Mouse (Mus musculus) kidney, adult 2 months (tissue): ENCODE data around the gene Vps13a. TPM values are rescaled to one million over a fixed set of nuclear protein-coding genes. Genes with fewer than 3 reads are reported as not detected.
"Not testable (repeated sequence)": the region's sequence is repeated elsewhere in the genome, so short reads cannot be mapped to it uniquely, and the experiment has no call there.

Source experiments
- DNase-seq: peaks from one replicate; pipeline ENCODE4 v3.0.0; 2021
- H3K27ac ChIP-seq: fragments of 200-500 bp; 2 replicates; pipeline ENCODE4 v1.5.1; 2012; ENCODE audit warnings: low read depth, low read length, control low read depth, inconsistent platforms; ENCODE audit not compliant: insufficient read depth
- H3K27me3 ChIP-seq: fragments of 200-500 bp; replicated peaks from 2 replicates; pipeline ENCODE4 v1.6.1; 2012; ENCODE audit warnings: mild to moderate bottlenecking, moderate library complexity, low read length, inconsistent platforms; ENCODE audit not compliant: control insufficient read depth, insufficient read depth
- H3K36me3 ChIP-seq: fragments of 200-500 bp; 2 replicates; pipeline ENCODE4 v1.6.1; 2012; ENCODE audit warnings: mild to moderate bottlenecking, moderate library complexity, low read length, inconsistent platforms; ENCODE audit not compliant: control insufficient read depth, insufficient read depth
- H3K4me1 ChIP-seq: fragments of 200-500 bp; 2 replicates; pipeline ENCODE4 v1.6.1; 2011; ENCODE audit warnings: low read length; ENCODE audit not compliant: control insufficient read depth, insufficient read depth
- H3K4me3 ChIP-seq: fragments of 200-500 bp; 2 replicates; pipeline ENCODE4 v1.5.1; 2011; ENCODE audit warnings: mild to moderate bottlenecking, low read depth, low read length, control low read depth; ENCODE audit not compliant: insufficient read depth
- CTCF ChIP-seq: fragments of 200-500 bp; conservative IDR thresholded peaks from 2 replicates; pipeline ENCODE4 v1.5.1; 2011; ENCODE audit warnings: low read depth, mild to moderate bottlenecking, control low read depth, low read length, moderate library complexity, mixed read lengths; ENCODE audit not compliant: insufficient read depth, insufficient read length
- POLR2A ChIP-seq: fragments of 200-500 bp; IDR thresholded peaks from one replicate; pipeline ENCODE4 v1.6.1; 2011; ENCODE audit warnings: low read depth, low read length, control low read depth
- WGBS: fragments of 180-500 bp; shearing (Covaris S2); methylation state at CpG from one replicate; pipeline ENCODE4 v1.1.7; 2018; 5-methylcytosine and 5-hydroxymethylcytosine counted together
- polyA plus RNA-seq: library from polyadenylated mRNA; depleted of rRNA; stranded (reverse); fragments of >200 nt; gene quantifications from 2 replicates; pipeline ENCODE4 v1.2.3, GENCODE M21; 2012

The Vps13a gene
- polyA plus RNA-seq, 1 experiment = 4.2 TPM

DNA sequence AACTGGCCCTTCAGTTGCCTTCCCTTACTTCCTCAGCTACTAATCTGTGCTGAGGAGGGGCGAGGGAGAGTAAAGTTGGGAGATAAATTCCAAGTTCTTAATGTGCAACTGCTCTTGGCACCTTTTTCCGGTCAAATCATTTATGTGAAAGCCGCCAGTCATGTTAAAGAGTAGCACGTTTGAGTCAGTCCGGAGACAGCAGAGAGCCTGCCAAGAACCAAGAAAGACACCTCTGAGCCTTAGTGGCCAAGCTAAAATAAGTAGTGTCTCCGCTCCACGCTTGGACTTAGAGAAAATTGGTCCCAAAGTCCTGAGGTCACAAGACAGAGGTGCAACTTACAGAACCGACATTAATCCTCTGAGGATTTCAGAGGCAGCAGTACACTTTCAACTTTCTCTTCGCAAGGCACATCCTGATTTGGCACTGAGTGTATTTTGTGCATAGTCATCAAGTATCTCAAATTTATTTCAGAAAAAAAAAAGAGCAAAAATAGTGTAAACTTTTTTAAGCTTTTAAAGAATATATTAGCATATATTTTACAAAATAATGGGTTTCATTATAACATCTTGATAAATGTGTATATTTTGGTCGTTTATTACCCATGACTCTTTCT lies 780 bp upstream of the Vps13a start:
- Histone ChIP-seq H3K27me3 (no peaks in the 10 kb centered on the region), H3K27ac (peak overlapping the region; percentile 54; the same call in 1 of the 2 replicates), H3K36me3 (no peaks in the 10 kb centered on the region), H3K4me1 (no peaks in the 10 kb centered on the region; the same call in 1 of the 2 replicates), H3K4me3 (peak overlapping the region; percentile 77)
- 9% methylated on average over 10 of the region's 10 CpGs for WGBS
- DNase-seq = peak; percentile 53
- TF ChIP-seq POLR2A (no peak), CTCF (no peak)

DNA sequence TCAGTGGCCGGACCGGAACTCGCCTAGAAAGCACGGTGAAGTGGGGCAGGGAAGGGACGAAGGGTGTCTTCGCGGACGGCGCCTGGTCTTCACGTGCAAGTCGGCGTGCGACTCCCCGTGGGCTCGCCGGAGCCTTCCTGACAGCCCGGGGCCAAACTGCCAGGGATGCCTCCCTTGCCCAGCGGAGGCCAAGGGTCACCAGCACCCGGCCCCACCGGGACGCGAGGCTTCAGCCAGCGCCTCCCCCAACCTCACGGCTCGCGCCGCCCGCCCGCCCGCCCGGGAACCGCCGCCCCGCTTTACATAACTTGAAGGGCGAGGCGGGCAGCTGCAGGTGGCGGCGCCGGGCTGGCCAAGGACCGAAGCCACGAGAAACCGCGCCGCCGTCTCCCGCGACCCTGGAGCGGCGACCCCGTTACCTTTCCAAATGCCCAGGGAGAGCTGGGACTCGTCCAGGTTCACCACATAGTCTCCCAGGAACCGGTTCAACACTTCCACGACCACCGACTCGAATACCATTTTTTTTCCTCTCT lies 416 bp downstream of the Vps13a start:
- peak; percentile 86 for DNase-seq
- under 1% methylated on average over 55 of the region's 55 CpGs for WGBS

DNA sequence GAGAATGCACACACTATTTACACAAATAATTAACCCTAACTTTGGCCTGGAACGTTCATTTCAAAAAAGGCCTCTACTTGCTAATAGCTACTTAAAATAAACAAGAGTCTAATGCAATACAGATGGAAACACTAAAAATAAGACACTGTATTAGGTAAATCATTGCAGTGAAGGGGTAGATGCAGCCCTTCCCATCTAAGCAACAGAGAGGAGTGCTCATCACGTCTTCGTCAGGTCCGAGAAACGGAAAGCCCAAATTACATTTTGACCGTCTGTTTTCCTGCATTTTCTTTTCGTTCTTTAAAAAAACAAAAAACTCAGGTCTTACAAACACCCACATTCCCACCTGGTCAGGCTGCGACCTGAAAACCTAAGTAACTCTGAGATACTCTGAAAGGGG lies 947 bp downstream of the Vps13a start:
- Histone ChIP-seq H3K4me1 (no peaks in the 10 kb centered on the region; the same call in 1 of the 2 replicates), H3K27ac (peak overlapping the region; percentile 34; the same call in 1 of the 2 replicates), H3K4me3 (peak overlapping the region; percentile 64), H3K36me3 (no peaks in the 10 kb centered on the region), H3K27me3 (no peaks in the 10 kb centered on the region)
- 21% methylated on average over 8 of the region's 8 CpGs for WGBS
- TF ChIP-seq CTCF = no peak
- TF ChIP-seq POLR2A = no peak
- no peak for DNase-seq

More for the DNA sequence above, 416 bp downstream of the Vps13a start:
- no peak for TF ChIP-seq CTCF
- TF ChIP-seq POLR2A = no peak
- H3K27me3 ChIP-seq = no peaks in the 10 kb centered on the region
- H3K27ac ChIP-seq = peak overlapping the region; percentile 70
- H3K36me3 ChIP-seq = no peaks in the 10 kb centered on the region
- peak overlapping the region; percentile 64 for H3K4me3 ChIP-seq
- H3K4me1 ChIP-seq = no peaks in the 10 kb centered on the region; the same call in 1 of the 2 replicates

DNA sequence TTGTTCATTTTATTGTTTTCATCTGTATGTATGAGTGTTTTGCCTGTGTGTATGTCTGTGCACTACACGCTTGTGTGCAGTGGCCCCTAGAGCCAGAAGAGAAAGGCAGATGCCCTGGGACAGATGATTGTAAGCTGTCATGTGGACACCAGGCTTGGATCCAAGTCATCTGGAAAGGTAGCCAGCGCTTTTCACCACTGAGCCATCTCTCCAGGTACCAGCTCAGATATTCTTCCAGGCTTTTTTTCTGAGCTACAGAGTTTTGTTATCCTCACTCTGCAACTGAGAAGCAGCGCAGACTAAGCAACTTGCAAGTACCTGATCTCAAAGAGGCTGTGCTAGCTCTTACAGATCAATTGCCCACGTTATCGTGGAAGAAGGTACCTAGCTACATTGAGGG lies 1.5 kb downstream of the Vps13a start:
- Histone ChIP-seq H3K4me1 (no peaks in the 10 kb centered on the region; the same call in 1 of the 2 replicates), H3K4me3 (no peak overlapping the region), H3K27ac (no peak overlapping the region), H3K27me3 (no peaks in the 10 kb centered on the region), H3K36me3 (no peaks in the 10 kb centered on the region)
- TF ChIP-seq CTCF = no peak
- TF ChIP-seq POLR2A = no peak
- 44% methylated on average over 5 of the region's 5 CpGs for WGBS
- DNase-seq = peak; percentile 66

DNA sequence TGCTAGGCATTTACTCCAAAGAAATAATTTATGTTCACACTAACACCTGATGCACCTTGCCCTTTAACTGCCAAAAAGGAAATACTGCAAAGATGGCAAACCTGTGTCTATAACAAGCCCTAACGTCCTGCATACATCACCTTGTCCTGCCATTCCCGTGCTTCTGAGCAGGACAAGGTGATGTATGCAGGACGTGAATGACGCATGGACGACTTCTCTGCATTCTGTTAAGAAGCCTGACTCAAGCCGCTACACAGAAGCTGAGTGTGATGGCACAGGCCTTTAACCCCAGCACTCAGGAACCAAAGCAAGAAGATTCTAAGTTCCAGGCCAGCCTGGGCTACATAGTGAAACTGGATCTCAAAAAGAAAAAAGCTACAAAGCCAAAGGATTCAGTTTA lies 2.2 kb downstream of the Vps13a start:
- Histone ChIP-seq H3K4me3 (no peak overlapping the region), H3K4me1 (no peaks in the 10 kb centered on the region; the same call in 1 of the 2 replicates), H3K27ac (no peak overlapping the region), H3K36me3 (no peaks in the 10 kb centered on the region), H3K27me3 (no peaks in the 10 kb centered on the region)
- no peak for DNase-seq
- no peak for TF ChIP-seq POLR2A
- no peak for TF ChIP-seq CTCF
- 42% methylated on average over 6 of the region's 6 CpGs for WGBS

DNA sequence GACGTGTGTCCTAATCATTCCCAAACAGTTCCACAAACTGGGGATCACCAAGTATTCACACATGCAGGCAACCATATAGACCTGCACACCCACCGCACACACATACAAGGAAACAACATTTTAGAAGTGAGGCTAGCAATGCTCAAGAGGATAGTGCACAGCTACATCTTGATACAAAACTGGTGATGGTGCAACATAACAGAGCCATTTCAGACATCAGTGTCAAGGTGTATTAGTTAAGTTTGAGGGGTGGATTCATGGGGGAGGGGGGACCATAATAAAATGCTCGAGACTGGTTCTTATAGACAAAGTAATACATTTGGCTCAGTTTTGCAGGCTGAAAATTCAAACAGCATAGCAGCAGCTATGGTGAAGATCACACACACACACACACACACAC lies 2.8 kb downstream of the Vps13a start:
- no peak overlapping the region for H3K4me3 ChIP-seq
- H3K4me1 ChIP-seq = no peaks in the 10 kb centered on the region; the same call in 1 of the 2 replicates
- 78% methylated on average over 3 of the region's 3 CpGs for WGBS
- no peaks in the 10 kb centered on the region for H3K36me3 ChIP-seq
- TF ChIP-seq CTCF = no peak
- TF ChIP-seq POLR2A = no peak
- no peak for DNase-seq
- no peak overlapping the region for H3K27ac ChIP-seq
- H3K27me3 ChIP-seq = no peaks in the 10 kb centered on the region

DNA sequence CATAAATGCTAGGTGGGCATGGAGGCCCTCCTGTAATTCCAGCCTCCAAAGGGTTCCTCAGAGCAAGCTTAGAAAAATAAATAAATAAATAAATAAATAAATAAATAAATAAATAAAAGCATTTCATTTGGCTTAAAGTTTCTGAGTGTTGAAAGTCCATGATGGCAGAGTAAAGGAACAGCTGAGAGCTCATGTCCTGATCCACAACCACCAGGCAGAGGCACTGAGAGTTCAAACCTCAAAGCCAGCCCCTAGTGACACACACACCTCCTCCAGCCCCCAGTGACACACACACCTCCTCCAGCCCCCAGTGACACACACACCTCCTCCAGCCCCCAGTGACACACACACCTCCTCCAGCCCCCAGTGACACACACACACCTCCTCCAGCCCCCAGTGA lies 3.3 kb downstream of the Vps13a start:
- not testable (repeated sequence) for H3K27me3 ChIP-seq, H3K36me3 ChIP-seq, H3K27ac ChIP-seq, H3K4me1 ChIP-seq, DNase-seq, H3K4me3 ChIP-seq
